Mouse (Mus musculus) v-Abl transformed pro-B cells (cell line): Measurements from ENCODE around the gene Spred3.
"Not testable (repeated sequence)": the region's sequence is repeated elsewhere in the genome, so short reads cannot be mapped to it uniquely, and the experiment has no call there.

Source experiments
- in situ Hi-C, 2 experiments: fragments of 400-800 bp; cut with MboI; formaldehyde crosslinking; loops; one replicate each; pipeline ENCODE4 v1.15.1; 2025; ENCODE audit not compliant: unreplicated experiment in 2 of 2

The Spred3 gene

GRCm38 (mm10) chr7:29170755-29171561, 747 bp upstream of the Spred3 start:
- in situ Hi-C loops = loop anchor here (10.0 kb wide), 2 partner anchors 74 to 186 kb away; partner anchors contain the start of genes 2200002D01Rik (in 1 of the 2), Eif3k (in 1 of the 2) and Map4k1 (in 1 of the 2)

DNA sequence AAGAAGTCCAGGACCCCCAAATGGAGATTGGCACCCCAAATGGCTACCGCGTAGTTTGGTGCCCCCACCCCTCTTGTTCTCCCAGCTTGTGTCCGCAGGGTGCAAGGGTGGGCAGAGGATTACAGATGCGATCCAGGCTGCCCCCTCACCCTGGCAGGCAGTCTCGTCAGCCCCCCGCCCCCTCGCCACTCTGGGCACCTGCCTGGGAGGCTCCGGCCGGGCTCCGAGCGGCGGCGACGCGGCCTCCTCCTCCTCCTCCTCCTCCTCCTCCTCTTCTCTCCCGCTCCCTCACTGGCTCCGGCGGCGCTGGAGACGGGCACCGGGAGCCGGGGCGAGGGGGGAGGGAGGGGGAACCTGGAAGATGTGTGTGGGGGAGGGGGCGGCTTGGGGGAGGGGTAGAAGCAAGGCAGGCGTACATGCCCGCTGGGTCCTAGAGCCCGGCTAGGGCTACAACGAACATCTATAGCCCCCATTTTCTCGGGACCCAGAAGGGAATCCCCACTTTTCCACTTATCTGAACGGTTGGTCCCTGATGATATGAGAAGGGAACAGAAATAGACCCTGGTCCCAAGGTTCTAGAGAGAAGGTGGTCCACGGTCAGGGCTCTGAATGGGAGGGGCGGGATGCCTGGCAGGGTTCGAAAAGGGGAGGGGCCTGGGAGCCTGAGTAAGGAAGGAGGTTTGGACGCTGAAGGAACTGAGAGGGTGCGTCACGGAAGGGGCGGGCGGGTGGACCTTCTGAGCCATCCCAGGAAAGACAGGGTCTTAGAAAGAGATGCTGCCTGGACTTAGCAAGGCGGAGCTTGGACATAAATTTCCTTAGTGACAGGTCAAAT, 763 bp downstream of the Spred3 start:
- in situ Hi-C loops = loop anchor here (10.0 kb wide), 2 partner anchors 75 to 185 kb away; partner anchors contain the start of genes 2200002D01Rik (in 1 of the 2), Eif3k (in 1 of the 2) and Map4k1 (in 1 of the 2)

DNA sequence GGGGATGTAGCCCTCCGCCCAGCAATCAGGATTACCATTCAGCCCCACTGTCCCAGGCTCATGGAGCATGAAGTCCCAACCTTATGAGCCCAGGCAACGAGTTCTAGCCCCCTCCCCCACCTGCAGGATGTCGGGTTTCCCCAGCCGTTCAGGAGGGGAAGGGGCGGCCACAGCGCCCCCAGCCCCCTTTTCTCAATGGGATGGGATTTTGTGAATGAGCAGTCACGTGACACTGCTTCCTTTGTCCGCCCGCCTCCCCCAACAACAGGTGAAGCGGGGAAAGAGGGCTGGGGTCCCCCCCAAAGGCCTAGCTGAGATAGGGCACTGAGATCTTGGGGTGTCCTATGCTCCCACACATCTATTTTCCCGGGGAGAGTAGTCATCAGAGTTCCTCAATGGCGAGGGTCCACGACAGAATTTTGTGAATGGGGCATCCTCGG, 1.4 kb downstream of the Spred3 start:
- in situ Hi-C loops = no loop called here

DNA sequence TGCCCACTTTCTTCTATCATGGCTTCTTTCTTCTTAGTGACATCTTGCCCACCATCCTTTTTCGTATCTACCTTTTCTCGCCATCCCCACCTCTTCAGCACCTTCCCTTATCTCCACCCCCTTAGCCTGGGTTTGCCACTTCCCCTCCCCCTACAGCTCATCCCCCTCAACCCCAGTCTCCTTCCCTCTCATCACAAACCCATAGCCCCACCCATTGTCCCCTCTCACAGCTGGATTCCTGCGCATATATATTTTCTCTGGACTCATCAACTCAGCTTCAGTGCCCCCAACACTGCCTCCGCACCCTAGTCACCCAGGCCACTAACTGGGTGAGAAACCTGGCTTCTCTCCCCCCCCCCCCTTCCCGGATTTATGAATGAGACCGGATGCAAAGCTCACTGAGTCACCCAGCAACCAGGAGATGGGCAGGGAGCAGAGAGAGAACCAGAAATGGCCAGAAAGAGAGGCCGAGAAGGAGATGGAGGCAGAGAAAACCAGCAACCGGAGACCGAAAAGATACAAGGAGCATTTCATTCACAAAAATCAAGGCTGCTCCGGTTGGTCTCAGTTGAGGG, 2.0 kb downstream of the Spred3 start:
- in situ Hi-C loops = no loop called here

GRCm38 (mm10) chr7:29167656-29168055, 2.6 kb downstream of the Spred3 start:
- in situ Hi-C loops = no loop called here

GRCm38 (mm10) chr7:29162750-29163525, 7.3 kb downstream of the Spred3 start:
- in situ Hi-C loops = no loop called here

- in situ Hi-C loops = no loop called here
Observed at GRCm38 (mm10) chr7:29162294-29162693, 7.9 kb downstream of the Spred3 start.

DNA sequence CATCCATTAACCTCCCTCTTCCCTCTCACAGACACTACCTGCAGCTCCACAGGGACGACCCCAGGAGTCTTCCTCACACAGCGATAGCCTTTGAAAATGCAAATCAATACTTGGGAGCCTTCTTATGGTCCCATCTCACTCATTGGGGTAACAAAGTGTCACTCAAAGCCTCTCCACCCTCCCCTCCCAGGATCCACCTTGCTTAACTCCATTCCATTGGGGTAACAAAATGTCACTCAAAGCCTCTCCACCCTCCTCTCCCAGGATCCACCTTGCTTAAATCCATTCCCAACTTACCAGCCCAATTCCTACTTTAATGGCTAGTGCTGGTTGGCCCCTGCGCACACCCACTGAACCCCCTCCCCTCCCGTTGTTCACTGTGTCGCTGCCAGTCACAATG, 11.9 kb downstream of the Spred3 start:
- in situ Hi-C loops = no loop called here

- in situ Hi-C loops = no loop called here
Observed at GRCm38 (mm10) chr7:29155838-29156782, 14.1 kb downstream of the Spred3 start, which contains the start of gene Fam98c. Gene Fam98c, minus strand, starts transcription at chr7:29156234.

DNA sequence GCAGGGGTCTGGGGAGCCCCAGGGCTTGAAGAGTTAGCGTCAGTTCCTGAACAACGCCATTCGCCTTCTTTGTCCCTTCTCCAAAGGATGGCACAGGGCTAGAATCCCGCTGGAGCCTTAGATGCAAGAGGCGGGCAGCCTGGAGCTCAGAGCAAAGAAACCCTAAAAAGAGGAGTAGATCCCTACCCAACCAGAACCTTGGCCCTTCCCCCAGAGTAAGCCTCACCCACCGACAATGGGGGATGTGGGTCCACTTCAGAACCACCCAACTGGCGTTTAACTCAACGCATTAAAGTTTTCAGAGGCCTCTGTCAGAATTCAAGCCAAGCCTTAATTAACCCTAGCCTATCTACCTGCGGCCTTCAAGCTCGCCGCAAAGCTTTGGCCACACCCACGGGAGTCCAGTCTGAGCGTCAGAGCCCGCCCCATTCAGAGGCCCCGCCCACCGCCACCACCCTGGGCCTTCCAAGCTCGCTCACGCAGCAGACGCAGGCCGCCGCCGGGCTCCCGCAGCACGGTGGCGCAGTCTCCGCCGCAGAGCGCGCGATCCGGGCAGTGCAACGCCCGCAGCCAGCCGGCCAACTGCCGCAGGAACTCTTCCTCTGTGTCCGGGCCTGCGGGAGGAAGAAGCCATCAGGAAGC, 14.9 kb downstream of the Spred3 start:
- in situ Hi-C loops = no loop called here

DNA sequence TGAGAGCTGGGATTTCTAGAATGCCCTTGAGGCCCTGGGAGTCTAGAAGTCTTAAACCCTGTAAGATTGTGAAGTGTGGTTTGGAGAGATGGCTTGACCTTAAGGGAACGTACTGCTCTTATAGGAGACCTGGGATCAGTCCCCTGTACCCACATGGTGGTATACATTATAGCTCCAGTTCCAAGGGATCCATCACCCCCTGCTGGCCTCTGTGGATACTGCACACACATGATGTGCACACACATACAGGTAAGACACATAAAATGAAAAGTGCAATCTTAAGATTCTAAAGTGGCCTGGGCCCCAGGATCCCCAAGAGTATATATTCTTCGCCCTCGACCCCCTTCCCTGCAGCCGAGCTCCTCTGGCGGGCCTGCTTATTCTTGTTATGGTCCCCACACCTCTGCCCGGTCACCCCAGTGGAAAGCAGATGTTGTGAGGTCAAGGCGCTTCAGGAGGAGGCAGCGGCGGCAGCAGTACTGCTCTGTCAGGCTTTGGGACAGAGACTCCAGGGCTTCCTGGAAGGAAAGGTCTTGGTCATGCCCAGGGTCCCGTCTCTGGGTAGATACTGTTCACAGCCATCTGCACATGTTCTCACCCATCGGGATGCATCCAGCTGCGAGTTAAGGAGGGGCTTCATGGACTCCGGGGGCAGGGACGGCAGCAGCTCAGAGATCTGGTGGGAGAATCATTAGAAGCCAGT, 16.0 kb downstream of the Spred3 start:
- in situ Hi-C loops = no loop called here

DNA sequence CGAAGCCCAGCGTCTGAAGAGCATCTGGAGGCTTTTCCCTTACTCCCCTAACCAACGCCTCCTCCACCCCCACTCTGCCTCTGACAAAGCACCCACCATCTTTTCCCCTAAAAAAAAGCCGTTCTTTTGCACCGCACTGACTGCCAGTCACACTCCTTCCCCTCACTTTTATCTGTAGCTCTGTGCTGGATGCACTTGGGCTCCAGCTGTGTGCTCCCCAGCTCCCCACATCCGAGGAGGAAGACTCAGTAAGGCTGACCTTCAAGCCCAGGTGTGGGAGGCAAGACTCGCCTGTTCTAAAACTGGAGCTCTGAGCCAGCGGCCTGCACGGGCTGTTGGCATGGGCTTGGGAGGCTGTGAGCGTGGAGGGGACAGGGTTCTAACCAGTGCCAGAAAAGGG, 18.7 kb downstream of the Spred3 start:
- in situ Hi-C loops = no loop called here

GRCm38 (mm10) chr7:29148771-29149170, 21.4 kb downstream of the Spred3 start:
- in situ Hi-C loops = no loop called here

GRCm38 (mm10) chr7:29146625-29147367, 23.4 kb downstream of the Spred3 start:
- in situ Hi-C loops = no loop called here

- in situ Hi-C loops = no loop called here
Observed at GRCm38 (mm10) chr7:29144006-29144405, 26.2 kb downstream of the Spred3 start.

DNA sequence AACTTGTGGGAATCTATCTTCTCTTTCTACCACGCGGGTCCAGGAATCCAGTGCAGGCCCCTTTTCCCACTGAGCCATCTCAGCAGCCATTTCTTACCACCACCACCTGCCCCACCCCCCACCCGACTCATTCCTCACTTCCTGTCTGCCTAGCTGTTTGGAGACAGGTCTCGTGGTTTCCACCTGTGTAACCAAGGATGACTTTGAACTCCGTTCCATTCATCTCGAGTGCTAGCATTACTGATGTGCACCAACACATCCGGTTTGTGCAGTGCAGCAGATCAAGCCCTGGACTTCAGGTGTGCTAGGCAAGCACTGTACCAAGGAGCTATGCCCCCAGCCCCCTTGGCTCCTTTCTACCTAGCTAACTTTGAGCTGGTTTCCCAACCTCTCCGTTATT, 28.8 kb downstream of the Spred3 start:
- in situ Hi-C loops = no loop called here

GRCm38 (mm10) chr7:29139237-29139636, 31.0 kb downstream of the Spred3 start:
- in situ Hi-C loops = not testable (repeated sequence)
